Mouse (Mus musculus) MEL (cell line): Measurements from ENCODE around the gene Olfr339.

Source experiments
- CHD2 ChIP-seq: IDR thresholded peaks from 2 replicates; pipeline ENCODE4 v1.6.1; 2011; ENCODE audit warnings: low read length, improper control_type of control experiment
- CTCF ChIP-seq, 3 experiments: IDR thresholded peaks in 2 of 3; conservative IDR thresholded peaks in 1 of 3; 2 replicates each; pipeline ENCODE4 v1.5.1; 2011 to 2012; ENCODE audit warnings: low read length in 3 of 3, low read depth in 2 of 3, mild to moderate bottlenecking in 2 of 3, improper control_type of control experiment in 1 of 3, inconsistent platforms in 1 of 3, mixed read lengths in 1 of 3, moderate library complexity in 1 of 3; ENCODE audit not compliant: control insufficient read depth in 1 of 3, insufficient read depth in 1 of 3, poor library complexity in 1 of 3, severe bottlenecking in 1 of 3
- GATA1 ChIP-seq: IDR thresholded peaks from 2 replicates; pipeline ENCODE4 v1.6.1; 2011; ENCODE audit warnings: low read depth, low read length, improper control_type of control experiment
- POLR2A ChIP-seq, 2 experiments: IDR thresholded peaks; 2 replicates each; pipeline ENCODE4 v1.6.1; 2011 to 2012; ENCODE audit warnings: low read length in 2 of 2, mild to moderate bottlenecking in 2 of 2, control low read depth in 1 of 2, improper control_type of control experiment in 1 of 2, low read depth in 1 of 2, moderate library complexity in 1 of 2; ENCODE audit not compliant: control insufficient read depth in 1 of 2, insufficient read depth in 1 of 2, poor library complexity in 1 of 2
- POLR2AphosphoS5 ChIP-seq: IDR thresholded peaks from 2 replicates; pipeline ENCODE4 v1.6.1; 2012; ENCODE audit warnings: low read depth, borderline replicate concordance, mild to moderate bottlenecking, inconsistent platforms, low read length, moderate library complexity, mixed read lengths
- USF1 ChIP-seq: IDR thresholded peaks from 2 replicates; pipeline ENCODE4 v1.6.1; 2014; ENCODE audit warnings: low read depth, mild to moderate bottlenecking, inconsistent platforms, low read length, improper control_type of control experiment, moderate library complexity
- ZC3H11A ChIP-seq: IDR thresholded peaks from 2 replicates; pipeline ENCODE4 v1.6.1; 2012; ENCODE audit warnings: low read depth, mild to moderate bottlenecking, inconsistent platforms, low read length, improper control_type of control experiment
- ZKSCAN1 ChIP-seq: IDR thresholded peaks from 2 replicates; pipeline ENCODE4 v1.6.1; 2012; ENCODE audit warnings: low read depth, mild to moderate bottlenecking, inconsistent platforms, low read length, improper control_type of control experiment, moderate library complexity

GRCm38 (mm10) chr2:36473634-36474033 is 54.9 kb downstream of the Olfr339 start:
- TF ChIP-seq ZKSCAN1: no peak
- TF ChIP-seq POLR2A (IDR thresholded peaks at IDR 0.05; ENCODE audit: control insufficient read depth in 1 of 2, insufficient read depth in 1 of 2, low read depth in 1 of 2, low read length in 2 of 2, poor library complexity in 1 of 2): no peak
- no peak for TF ChIP-seq CTCF (IDR thresholded peaks at IDR 0.05 in 2 of 3, conservative IDR thresholded peaks at IDR 0.05 in 1 of 3; ENCODE audit: control insufficient read depth in 1 of 3, insufficient read depth in 1 of 3, low read depth in 2 of 3, low read length in 3 of 3, poor library complexity in 1 of 3, severe bottlenecking in 1 of 3)
- TF ChIP-seq CHD2: no peak
- no peak for TF ChIP-seq ZC3H11A
- no peak for TF ChIP-seq GATA1
- no peak for TF ChIP-seq USF1
- TF ChIP-seq POLR2AphosphoS5: no peak
